Mouse (Mus musculus): Measurements from ENCODE around the gene Rbp1.
A peak's percentile ranks its signal among the peaks of the same experiment; 100 is the strongest.

DNA sequence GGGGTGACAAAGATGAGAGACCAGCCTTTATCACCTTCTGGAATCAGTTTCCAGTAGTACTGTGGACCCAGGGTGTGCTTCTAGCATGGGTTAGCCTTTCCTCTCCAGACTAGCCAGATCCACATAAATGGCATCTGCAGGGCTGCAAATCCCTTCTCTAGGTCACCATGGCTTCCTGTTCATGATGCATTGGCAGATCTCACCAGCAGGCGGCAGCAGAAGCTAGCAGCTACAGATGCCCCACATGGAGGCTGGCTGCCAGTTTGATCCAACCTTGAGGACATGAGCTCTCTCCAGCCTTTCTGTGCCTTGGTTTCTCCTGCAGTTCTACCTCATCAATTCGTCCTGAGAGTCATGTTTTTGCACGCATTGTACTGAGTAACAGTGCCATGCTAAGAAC is 13.6 kb upstream of the Rbp1 start:
- peak; percentile 89 for TF ChIP-seq CTCF (IDR thresholded peaks at IDR 0.05; ENCODE audit: extremely low read depth, insufficient read depth, low read length)
- no peak for TF ChIP-seq POLR2A (IDR thresholded peaks at IDR 0.05; ENCODE audit: extremely low read depth, insufficient read depth, low read length)

Measured in cortical plate, adult 2 months (tissue).